ENCODE assay signal across 8 mouse cellular contexts in the genomic region with DNA sequence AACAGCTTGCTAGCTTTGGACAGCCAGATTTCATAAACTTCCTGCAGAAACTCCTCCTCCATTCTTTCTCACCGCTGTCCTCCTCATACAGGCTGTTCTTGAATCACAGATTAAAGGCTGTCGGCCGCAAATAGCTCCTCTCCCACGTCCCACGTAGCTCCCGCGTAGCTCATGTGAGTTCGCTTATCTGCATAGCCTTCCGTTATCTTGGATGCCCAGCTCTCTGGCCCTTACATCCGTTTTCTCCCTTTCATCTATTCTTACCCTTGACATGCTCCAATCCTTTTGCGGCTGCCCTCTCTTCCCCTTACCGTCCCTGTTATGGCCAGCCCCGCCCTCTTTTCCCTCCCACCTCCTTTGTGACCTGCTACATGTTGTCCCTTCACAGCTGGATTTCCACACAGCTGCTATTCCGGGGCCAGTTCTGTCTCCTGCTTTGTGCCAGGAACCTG. TPM values are rescaled to one million over a fixed set of nuclear protein-coding genes. Genes with fewer than 3 reads are reported as not detected.
A peak's percentile ranks its signal among the peaks of the same experiment; 100 is the strongest.
DNase-seq lines count a peak whose midpoint lies in the region; ATAC-seq lines count a peak whose summit lies in the region.

No protein-coding gene starts in this region.

- peak; percentile 52 for ATAC-seq in activated CD4-positive, CD25-positive, alpha-beta regulatory T cell, adult 4 months

- DNase-seq in adrenal gland, postnatal 10 days, result peak; percentile 52
- DNase-seq in adrenal gland, postnatal 4 days (ENCODE audit: low spot score in 2 of 2), result no peak
- DNase-seq in heart, adult 9 months (ENCODE audit: low spot score in 2 of 2), result peak; percentile 42 to 65
- peak; percentile 64 to 95 for DNase-seq in left cerebral cortex, postnatal 25 days (ENCODE audit: low spot score in 2 of 2)
- DNase-seq in mesoderm, embryonic 11.5 days (ENCODE audit: low read depth, low spot score), result peak; percentile 37
- peak; percentile 85 for DNase-seq in telencephalon, adult 2 months (ENCODE audit: low read depth, low spot score)
- DNase-seq in cerebellum, adult 11-12 months, result no peak

- intact Hi-C loops in left cerebral cortex, postnatal 25 days (cut with DNase I), result loop anchor here (1.0 kb wide), 1 partner anchor 39 kb away; no protein-coding TSS in a partner anchor

RNA-seq across cellular contexts. Expression of gene Tbc1d7, which starts 20.5 kb away (rescaled TPM):
- 10 to 100 TPM; 24.4 to 26.7 TPM for total RNA-seq in adrenal gland, postnatal 10 days (2021)
- total RNA-seq in adrenal gland, postnatal 4 days (2021), result 10 to 100 TPM; 27.0 to 29.9 TPM
- polyA plus RNA-seq in activated CD4-positive, CD25-positive, alpha-beta regulatory T cell, adult 4 months (2017; shearing (Covaris generic)), result 10 to 100 TPM; 14.1 to 14.3 TPM
- 10 to 100 TPM; 33.0 to 34.5 TPM for total RNA-seq in left cerebral cortex, postnatal 25 days (2021)

Comparison
In these comparisons a context has a peak if more than half of its experiments do, and no peak if none do; other contexts are left out.
1. DNase-seq: peak in adrenal gland, postnatal 10 days (single experiment), heart, adult 9 months (2 of 2), left cerebral cortex, postnatal 25 days (2 of 2), mesoderm, embryonic 11.5 days (single experiment) and telencephalon, adult 2 months (single experiment); none in adrenal gland, postnatal 4 days (0 of 2) and cerebellum, adult 11-12 months (single experiment).